Mouse (Mus musculus) kidney, postnatal 10 days (tissue): ENCODE measurements at regions not wholly inside any gene's neighbourhood (a gene's known extent, or its start where the extent isn't known, plus 50 kb on each side); places are given as distances from the start of the nearest gene placed in this dataset.

Source experiments
- DNase-seq: peaks from one replicate; pipeline ENCODE4 v3.0.0; 2021; ENCODE audit warnings: mixed read lengths

- no peak for DNase-seq
Measured at GRCm38 (mm10) chr12:36748345-36748744, 360.0 kb upstream of the Meox2 start.

GRCm38 (mm10) chr12:36765315-36766058, 342.9 kb upstream of the Meox2 start:
- no peak for DNase-seq

GRCm38 (mm10) chr12:36766167-36766566, 342.2 kb upstream of the Meox2 start:
- no peak for DNase-seq

DNA sequence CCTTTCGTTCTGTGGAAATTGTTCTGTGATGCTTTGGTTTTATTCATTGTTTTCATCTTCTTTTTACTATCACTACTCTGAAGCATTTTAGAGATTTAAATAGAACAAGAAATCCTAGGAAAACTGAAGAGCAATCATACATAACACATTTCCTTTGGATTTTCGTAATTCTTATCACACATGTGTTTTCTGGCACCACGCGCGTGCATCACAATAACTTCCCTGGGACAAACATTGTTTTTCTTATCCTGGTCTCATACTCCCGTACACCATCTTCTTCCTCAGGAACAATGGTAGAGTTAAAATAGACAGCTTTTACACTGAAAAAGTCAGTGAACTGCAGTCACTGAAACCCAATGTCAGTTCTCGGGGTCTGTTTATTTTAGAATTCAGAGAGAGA, 327.6 kb upstream of the Meox2 start:
- no peak for DNase-seq

- no peak for DNase-seq
Measured at GRCm38 (mm10) chr12:36790866-36791265, 317.5 kb upstream of the Meox2 start.

DNA sequence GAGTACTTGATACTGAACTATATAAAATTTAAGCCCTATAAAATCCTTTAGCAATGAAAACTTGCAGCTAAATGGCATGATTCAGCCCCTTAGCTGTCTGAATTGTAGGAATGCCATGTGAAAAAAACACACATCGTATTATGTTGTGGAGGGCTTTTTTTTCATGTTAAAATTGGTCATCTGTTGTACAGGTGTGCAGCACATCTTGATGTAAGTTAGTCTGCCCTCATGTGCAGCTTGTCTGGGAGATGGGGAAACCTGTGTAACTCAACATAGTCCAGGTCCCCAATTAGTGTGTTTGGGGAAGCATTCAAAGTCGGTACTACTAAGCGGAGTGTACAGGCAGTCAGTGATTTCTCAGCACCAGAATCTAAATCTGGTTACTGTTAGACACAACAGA, 316.9 kb upstream of the Meox2 start:
- DNase-seq, result no peak

- no peak for DNase-seq
Measured at GRCm38 (mm10) chr12:36792205-36792604, 316.1 kb upstream of the Meox2 start.

GRCm38 (mm10) chr12:36793799-36794198, 314.5 kb upstream of the Meox2 start:
- DNase-seq, result no peak

- DNase-seq, result no peak
Measured at GRCm38 (mm10) chr12:36796201-36796600, 312.1 kb upstream of the Meox2 start.

- DNase-seq, result no peak
Measured at GRCm38 (mm10) chr12:36817938-36818337, 290.4 kb upstream of the Meox2 start.

- no peak for DNase-seq
Measured at GRCm38 (mm10) chr12:36818852-36819251, 289.5 kb upstream of the Meox2 start.

- peak; percentile 21 for DNase-seq
Measured at GRCm38 (mm10) chr12:36826766-36827165, 281.6 kb upstream of the Meox2 start.

GRCm38 (mm10) chr12:36831307-36831997, 276.9 kb upstream of the Meox2 start:
- no peak for DNase-seq

DNA sequence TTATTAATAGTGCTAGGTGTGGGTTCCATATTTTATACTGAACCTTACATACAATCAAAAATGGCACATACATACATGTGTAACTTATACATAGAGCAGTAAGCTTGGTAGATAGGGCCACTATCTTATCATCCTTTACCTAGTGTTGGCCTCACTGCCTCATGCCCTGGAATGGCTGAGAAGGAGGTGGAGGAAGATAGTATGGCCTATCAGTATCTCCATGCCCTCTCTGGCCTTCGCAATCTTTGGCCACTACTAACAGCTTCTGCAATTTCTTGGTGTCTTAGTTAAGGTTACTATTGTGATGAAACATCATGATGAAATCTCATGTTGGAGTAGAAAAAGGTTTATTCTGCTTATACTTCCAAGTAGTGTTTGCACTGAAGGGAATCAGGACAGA, 265.4 kb upstream of the Meox2 start:
- no peak for DNase-seq

- no peak for DNase-seq
Measured at GRCm38 (mm10) chr12:36845130-36845529, 263.2 kb upstream of the Meox2 start.

- DNase-seq, result no peak
Measured at GRCm38 (mm10) chr12:36849086-36849485, 259.3 kb upstream of the Meox2 start.

DNA sequence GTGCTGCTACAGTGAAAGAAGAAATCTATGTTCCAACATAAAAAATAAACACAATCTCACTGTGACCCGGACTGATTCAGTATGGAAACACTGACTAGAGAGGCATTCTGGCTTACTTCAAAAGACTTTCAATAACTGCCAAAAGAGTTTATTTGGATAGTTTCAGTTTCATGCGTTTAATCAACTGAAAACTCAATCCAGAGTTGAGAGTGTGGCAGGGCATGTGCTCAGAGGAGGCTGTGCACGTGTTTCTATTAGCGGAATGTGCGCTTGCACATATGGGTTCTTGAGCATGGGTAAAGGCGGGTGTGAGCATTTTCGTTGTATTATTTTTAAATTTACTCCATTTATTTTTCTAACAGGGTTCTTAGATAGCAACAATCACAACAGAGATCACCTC, 245.2 kb upstream of the Meox2 start:
- no peak for DNase-seq

DNA sequence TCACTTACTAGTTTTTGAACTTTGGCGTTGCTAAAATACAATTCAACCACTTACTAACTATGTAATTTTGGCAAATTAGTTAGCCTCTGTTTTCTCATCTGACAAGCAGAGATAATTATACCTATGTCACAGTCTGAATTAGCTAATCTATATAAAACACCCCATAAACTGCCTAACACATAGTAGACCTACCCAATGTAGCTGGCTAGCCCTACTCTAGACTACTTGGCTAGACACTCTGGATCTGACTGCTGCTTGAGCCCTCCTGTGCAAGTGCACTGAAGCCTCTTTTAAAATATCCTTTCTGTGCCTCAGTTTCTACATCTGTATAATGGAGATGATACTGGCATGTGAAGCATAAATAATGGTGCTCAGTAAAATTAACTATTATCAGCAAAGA, 227.6 kb upstream of the Meox2 start:
- DNase-seq, result no peak

DNA sequence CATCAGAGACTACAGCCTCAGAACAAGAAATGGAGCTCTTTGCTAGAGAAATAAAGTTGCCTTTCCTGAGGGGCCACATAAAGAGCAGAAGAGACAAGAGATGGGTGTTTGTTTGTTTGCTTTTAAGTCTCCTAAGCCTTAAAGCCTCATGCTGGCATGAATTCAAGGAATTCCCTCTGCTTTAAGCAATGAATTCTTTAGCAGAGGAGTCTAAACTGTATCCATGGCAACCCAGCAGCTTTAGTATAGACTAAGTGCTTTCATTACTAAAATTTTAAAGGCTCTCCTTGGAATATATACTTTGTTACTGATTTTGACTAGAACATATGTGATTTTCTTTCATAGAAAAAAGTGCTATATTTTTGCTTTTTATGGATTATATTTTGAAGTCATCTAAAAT, 195.0 kb upstream of the Meox2 start:
- no peak for DNase-seq

- DNase-seq, result no peak
Measured at GRCm38 (mm10) chr12:36917576-36918106, 190.7 kb upstream of the Meox2 start.

DNA sequence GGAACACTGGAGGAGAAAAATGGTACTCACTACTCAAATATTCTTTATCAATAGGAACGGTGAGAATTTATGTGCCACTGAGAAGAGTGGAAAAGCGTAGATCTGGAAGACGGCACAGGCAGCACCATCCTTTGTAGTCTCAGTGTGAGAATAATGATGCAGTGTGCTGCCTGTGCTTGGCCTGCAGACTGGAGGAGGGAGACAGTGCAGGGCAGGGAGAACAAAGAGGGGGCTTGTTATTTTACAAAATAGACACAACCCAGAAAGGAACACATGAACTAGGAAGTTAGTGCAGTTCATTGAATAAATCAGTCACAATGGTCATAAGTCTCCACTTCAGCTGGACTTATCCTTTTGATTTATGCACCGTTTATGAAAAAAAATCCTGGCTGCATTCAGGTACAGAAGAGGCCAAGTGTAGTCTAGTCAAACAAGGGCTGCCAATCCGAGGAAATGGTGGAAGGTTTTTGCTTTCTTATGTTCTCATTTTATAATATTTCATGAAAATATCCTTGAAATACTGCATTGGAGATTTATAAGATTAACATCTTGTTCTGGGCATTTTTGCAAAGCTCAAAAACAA, 190.0 kb upstream of the Meox2 start:
- DNase-seq, result no peak

GRCm38 (mm10) chr12:36923558-36923957, 184.8 kb upstream of the Meox2 start:
- DNase-seq, result no peak

DNA sequence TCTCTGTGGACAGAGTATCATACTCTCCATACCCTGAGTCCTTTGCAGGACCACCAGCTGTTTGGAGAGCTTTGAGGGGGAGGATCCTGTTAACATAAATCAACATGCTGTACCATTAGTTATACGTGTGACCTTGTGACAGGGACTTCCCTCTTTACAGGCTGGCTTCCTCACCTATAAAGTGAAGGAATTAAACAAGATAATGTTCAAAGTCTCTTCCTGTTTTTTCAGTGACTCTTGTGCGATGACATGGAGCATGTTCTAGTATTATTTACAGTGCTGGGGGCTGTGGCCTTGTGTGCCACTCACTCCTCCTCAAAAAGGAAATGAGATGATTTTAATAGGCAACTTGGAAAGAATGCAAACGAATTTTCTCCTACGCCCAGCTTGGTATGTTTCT, 182.1 kb upstream of the Meox2 start:
- DNase-seq, result no peak

GRCm38 (mm10) chr12:36933118-36933610, 175.2 kb upstream of the Meox2 start:
- DNase-seq, result peak; percentile 23
